Mouse (Mus musculus) brain, embryonic 14.5 days (tissue): ENCODE measurements around the gene Olfr1183.

Source experiments
- CTCF ChIP-seq: fragments of 200-500 bp; IDR thresholded peaks from 2 replicates; pipeline ENCODE4 v1.5.1; 2012; ENCODE audit warnings: inconsistent platforms, mild to moderate bottlenecking, moderate library complexity, borderline replicate concordance; ENCODE audit not compliant: insufficient read depth, insufficient read length; ENCODE audit errors: extremely low read depth
- POLR2A ChIP-seq: fragments of 200-500 bp; IDR thresholded peaks from 2 replicates; pipeline ENCODE4 v1.6.1; 2012; ENCODE audit warnings: mild to moderate bottlenecking, inconsistent platforms, borderline replicate concordance; ENCODE audit not compliant: poor library complexity, insufficient read depth, insufficient read length, severe bottlenecking; ENCODE audit errors: extremely low read depth

DNA sequence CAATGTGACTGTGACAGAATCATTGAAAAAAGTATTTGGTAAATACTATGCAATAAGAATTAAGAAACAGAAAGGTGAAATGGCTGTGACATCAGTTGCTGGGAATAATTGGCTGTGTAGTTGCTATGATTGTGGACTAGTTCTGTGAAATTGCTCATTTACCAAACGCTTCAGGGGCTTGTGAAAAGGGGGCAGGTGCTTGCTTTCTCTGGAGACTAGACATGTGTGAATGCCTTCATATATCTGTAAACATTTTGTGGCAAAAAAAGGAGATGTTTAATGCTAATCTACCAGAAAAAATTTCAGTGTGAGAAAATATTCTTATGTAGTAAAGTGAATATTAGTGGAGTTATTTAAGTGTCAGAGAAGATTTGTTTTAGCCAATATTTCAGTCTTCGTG is 38.4 kb downstream of the Olfr1183 start, which contains the start of gene Olfr1185-ps1:
- TF ChIP-seq CTCF (no peak), POLR2A (no peak)
